Mouse (Mus musculus) midbrain, embryonic 14.5 days (tissue): ENCODE measurements around the gene Mrps18c. TPM values are rescaled to one million over a fixed set of nuclear protein-coding genes. Genes with fewer than 3 reads are reported as not detected.

ENCODE experiments used
- polyA plus RNA-seq: library from polyadenylated mRNA; unstranded; fragments of >200 nt; fragmentation: Nextera tagmentation; extraction: Ambion mirVana; gene quantifications from 2 replicates; pipeline ENCODE4 v1.2.1, GENCODE M21; 2014

The Mrps18c gene
- polyA plus RNA-seq, 1 experiment from 2014 or later = 160 TPM

Other genes starting within 250 kb of the Mrps18c start
- 3.2 TPM in 1 of 2 replicates, not detected in the other for gene Plac8, start 226.4 kb upstream of the Mrps18c start, polyA plus RNA-seq
- gene Coq2, start 123.5 kb upstream of the Mrps18c start, polyA plus RNA-seq = 52.1 and 54.8 TPM in 2 replicates
- gene Hpse, start 78.9 kb upstream of the Mrps18c start, polyA plus RNA-seq = 0.55 TPM in 1 of 2 replicates, not detected in the other
- 23.9 and 25.4 TPM in 2 replicates for gene Helq, start within 50 bp of the Mrps18c start, polyA plus RNA-seq
- 11.1 and 16.0 TPM in 2 replicates for gene Abraxas1, start 22.3 kb downstream of the Mrps18c start, polyA plus RNA-seq
- 0.09 TPM in 1 of 2 replicates, not detected in the other for gene Gpat3, start 47.1 kb downstream of the Mrps18c start, polyA plus RNA-seq